Mouse (Mus musculus) embryo, embryonic 10.5 days (tissue): Measurements from ENCODE around the gene Taok1.
A peak's percentile ranks its signal among the peaks of the same experiment; 100 is the strongest.

Experiments used
- DNase-seq: peaks from one replicate; pipeline ENCODE4 v3.0.0-alpha.2; 2015; ENCODE audit warnings: low spot score

The Taok1 gene

DNA sequence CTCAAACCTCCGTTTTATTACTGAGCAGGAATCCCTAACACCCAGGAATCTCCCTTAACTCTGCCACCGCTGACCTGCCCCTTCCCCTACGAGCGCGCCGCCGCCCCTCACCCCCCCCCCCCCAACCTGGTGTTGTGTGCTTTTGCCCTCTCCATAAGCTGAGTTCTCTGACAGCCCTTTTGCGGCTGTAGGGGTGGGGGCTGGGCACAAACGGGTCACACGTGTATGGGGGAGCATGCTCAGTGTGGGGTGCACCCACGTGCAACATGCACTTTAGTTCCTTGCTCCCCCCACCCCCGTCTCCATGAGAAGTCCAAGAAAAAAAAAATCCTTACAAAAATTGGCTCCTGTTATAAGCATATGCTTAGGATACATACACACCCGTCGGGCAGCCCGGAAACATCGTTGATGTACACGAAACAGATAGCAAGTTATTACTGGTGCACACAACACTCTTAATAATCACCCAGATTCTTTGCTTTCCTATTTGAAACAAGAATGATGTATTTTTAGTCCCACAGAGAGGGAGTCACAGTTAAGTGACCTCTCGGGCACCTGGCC, 115.2 kb downstream of the Taok1 start:
- DNase-seq, result no peak

DNA sequence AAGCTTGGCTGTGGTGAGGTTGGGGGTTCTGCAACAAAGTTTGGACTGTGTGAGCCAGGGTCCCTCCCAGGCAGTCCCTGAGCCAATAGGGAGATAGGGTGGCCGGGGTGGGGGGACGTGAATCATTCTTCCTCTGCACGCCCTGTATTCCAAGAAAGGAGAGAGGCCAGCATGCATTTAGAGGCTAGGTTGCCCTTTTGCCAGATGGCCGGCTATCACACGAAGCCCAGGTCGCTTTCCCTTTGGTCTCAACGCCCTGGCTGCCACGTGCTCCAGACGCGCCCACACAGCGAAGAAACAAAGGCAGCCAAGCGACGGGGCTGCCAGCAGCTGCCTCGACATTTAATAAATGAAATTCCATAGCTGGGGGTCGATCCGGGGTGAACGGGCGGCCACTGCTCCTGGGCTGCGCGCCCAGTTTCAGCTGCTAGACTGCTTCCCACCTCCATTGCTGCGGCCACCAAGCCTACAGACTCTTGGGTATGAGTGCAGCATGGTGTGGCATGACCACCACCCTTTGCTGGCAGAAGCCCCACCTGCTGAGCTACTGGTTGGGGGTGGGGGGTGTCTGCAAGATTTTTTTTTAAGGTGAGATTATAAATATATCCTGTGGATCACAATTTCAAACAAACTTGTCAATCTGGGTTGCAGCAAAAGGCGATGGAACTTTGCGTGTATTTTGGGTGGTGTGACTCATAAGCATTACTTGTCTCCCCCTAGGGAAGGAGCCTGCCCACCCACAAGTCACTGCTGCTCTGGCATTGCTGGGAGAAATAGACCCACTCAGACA, 115.9 kb downstream of the Taok1 start:
- peak; percentile 90 for DNase-seq

DNA sequence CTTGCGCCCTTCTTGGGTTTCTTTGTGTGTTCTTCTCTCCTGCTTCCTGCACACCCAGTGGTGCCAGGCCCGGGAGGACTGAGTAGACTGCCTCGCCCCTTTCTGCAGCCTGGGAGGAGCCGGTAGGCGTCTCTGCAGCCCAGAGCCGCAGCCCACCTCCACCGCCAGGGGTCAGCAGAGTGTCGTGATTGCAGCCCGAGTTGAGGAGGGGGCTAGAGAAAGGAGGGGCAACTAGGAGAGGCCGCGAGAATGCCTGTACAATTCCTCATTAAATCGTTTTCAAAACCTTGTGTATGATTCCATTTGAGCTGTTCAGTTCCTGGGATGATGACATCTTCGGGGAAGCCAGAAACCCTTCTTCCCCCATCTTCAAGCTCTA, 116.5 kb downstream of the Taok1 start:
- peak; percentile 98 for DNase-seq

DNA sequence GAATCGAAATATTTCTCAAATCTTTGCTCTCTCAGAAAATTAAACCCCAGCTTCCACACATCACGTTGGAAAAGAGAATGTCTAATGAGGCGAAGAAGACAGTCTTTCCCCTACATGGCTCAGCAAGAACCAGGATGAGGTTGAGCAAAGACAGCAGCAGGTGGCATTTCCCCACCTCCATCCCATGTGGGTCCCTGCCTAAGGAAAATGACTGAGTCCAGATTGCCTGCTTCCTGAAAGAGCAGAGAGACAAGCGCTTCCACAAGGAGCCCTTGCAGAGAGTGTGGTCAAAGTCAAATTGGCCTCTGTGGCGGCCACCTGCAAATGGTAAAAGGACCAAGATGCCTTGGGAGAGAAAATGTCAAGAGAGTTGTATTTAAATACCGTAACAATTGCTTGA, 117.2 kb downstream of the Taok1 start:
- no peak for DNase-seq

DNA sequence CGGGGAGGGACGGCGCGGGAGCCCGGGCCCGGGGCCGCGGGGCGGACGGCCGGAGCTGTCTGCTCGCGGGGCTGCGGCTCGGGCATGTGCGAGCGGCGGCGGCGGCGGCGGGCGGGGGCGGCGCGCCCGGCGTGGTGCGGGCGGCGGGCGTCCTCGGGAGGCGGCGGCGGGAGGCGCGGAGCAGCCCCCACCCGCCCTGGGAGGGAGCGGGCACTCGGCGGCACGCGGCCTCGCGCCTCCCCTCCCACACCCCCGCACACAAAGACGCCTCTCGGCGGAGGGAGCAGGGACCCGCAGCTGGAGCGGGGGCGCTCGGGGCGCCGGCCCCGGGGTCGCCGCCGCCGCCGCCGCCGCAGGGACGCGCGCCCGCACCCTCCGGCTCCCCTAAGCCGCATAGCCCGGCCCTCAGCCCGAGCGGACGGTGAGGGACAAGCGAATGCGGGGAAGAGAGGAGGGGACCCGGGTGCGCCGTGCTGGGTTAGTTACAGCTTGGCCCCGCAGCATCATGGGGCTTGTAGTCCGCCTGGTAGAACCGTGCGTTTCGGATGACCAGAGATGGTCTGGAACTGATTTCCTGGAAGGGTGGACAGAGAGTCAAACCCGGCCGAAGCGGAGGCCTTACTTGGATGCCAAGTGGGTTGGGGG, 117.9 kb downstream of the Taok1 start, which contains the start of gene Ankrd13b:
TSS of gene Ankrd13b (minus strand) at position 88 of the 645 bp plus-strand sequence.
- DNase-seq, result peak; percentile 91

DNA sequence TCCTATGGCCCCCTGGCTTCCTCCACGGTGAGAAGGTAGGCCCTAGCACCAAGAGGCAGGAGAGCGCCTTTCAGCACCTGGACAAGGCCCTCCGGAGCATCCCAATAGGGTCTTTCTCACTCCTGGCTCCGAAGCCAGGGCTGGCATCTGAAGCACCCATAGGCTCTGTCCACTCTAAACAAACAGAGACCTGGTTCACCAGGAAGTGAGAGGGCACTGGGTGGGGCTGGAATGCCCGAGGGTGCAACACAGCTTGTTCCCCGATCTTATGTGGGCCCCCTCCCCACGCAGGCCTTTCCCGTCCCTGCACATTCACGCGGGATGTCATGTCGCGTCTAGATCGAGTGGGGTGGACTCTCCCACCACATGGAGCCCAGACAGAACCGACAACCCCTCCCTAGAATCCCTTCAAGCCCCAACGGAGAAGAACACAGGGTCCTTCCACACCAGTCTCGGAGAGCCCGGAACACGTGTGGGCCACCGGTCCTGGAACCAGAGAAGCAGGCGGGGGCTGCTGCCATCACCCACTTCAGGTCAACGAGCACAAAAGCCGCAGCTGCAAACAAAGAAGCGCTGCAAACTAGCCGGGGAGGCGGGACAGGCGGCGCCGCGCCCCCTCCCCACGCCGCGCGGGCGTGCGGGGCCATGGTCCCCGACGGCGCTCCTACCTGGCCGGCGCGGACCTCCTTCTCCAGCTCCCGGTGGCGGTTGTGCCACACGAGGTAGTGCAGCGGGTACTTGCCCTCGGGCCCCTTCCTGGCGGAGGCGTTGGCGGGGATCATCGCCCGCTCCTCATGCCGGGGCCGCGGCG, 118.6 kb downstream of the Taok1 start:
- peak; percentile 46 for DNase-seq

DNA sequence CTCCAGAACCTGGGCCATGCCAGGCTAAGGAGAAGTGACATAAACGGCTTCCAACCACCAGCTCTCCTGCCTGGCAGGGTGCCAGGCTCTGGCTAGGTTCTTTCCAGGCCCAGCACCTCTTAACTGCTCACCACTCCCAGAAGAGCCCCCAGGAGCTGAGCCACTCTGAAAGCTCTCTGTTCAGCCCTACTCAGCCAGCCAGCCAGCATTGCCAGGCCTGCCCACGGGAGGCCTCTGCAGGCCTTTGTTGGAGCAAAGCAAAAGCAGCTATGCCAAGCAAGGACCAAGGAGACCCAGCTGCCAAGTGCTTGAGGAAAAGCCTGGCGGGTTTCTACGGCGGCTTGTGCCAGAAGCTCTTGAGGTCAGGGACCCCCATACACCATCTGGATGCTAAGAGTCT, 120.8 kb downstream of the Taok1 start:
- no peak for DNase-seq

DNA sequence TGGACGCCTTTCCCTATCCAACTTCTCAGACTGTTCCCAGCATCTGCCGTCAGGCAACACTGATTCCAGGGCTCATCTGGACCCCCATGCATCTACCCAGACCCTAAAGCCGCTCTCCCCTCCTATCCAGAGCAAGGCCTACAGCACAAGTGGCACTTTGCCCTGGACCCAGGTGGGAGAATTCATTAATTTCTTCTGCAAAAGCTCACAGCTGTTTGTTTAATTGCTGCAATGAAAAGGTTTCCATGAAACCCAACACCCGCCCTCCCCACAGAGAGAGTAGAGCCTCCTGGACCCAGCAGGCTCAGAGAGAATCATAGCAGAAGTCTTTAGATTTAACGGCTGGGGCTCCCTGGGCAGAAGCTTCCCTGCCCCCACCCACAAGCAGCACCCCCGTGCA, 122.4 kb downstream of the Taok1 start:
- no peak for DNase-seq

DNA sequence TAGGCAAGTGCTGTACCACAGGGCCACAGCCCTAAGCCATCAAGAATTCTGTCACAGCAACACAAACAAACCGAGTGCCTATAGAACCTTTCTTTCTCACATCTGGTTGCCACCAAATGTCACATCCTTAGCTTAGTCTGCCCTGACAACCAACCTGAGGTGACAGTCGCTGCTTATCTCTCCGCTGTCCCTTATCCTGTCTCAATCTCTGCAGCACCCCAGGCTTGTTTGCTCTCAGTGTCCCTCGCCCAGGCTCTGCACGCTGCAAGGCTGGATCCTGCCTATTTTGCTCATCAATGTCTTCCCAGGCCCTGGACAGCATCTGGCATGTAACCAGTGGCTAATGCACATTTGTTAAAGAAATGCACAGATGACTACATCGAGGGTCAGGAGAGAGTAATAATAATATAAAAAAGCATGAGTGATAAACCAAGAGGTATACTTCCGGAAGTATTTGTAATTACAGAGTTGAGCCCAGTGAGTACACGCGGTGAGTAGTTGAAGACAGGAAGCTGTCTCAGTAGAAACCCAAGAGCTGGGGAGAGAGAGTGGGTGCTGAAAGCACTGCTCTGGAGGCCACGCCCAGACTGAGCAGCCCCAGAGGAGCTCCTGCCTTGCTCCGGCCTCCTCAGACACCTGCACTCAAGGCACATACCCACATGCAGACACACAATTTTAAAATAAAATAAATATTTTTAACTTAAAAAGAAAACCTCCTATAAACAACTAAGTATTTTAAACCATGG, 123.9 kb downstream of the Taok1 start:
- no peak for DNase-seq

DNA sequence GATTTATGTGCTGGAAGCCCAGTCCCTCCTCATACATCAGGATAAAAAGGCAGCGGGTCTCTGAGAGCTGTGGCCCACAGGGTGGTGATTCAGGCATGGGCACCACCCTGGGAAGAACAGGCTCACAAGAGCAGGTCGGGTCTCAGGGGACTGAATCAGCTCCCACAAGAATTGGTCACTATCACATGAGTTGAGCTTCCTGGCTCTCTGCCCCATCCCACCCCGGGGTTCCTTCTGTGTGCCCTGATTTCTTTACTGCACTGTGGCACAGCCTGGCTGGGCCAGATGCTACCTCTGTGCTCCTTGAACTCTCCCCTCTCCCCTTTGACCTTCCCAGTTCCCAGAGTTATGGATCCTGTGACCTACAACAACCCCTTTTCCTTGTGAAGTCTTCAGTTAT, 124.6 kb downstream of the Taok1 start:
- no peak for DNase-seq
